Mouse (Mus musculus) cortical plate, adult 2 months (tissue): ENCODE measurements around the gene Wbp4.

ENCODE experiments used
- CTCF ChIP-seq: fragments of 200-500 bp; IDR thresholded peaks from 2 replicates; pipeline ENCODE4 v1.5.1; 2011; ENCODE audit warnings: mild to moderate bottlenecking, control low read depth, low read length; ENCODE audit not compliant: insufficient read depth; ENCODE audit errors: extremely low read depth
- POLR2A ChIP-seq: fragments of 200-500 bp; IDR thresholded peaks from 2 replicates; pipeline ENCODE4 v1.6.1; 2011; ENCODE audit warnings: mild to moderate bottlenecking, low read length, control low read depth; ENCODE audit not compliant: insufficient read depth; ENCODE audit errors: extremely low read depth

DNA sequence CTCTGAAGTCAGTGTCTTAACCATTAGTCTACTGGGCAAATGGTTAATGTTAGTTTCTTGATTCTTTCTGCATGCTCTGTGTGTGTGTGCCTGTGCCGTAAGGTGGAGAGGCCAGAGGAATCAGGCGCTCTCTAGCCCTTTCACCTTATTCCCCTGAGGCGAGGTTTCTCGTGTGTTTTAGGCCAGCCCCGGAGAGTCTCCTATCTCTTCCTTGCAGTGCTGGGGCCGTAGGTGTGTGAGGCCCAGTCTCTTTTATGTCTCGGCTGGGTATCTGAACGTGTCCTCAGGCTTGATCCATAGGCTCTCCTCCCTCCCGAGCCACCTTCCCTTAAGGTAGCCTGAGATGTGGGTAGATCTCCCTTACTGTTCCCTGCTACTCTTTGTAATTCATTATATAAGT is 24.9 kb upstream of the Wbp4 start:
- TF ChIP-seq CTCF: no peak
- no peak for TF ChIP-seq POLR2A
